9 mouse cellular contexts compared by ENCODE assay signal in the genomic region with DNA sequence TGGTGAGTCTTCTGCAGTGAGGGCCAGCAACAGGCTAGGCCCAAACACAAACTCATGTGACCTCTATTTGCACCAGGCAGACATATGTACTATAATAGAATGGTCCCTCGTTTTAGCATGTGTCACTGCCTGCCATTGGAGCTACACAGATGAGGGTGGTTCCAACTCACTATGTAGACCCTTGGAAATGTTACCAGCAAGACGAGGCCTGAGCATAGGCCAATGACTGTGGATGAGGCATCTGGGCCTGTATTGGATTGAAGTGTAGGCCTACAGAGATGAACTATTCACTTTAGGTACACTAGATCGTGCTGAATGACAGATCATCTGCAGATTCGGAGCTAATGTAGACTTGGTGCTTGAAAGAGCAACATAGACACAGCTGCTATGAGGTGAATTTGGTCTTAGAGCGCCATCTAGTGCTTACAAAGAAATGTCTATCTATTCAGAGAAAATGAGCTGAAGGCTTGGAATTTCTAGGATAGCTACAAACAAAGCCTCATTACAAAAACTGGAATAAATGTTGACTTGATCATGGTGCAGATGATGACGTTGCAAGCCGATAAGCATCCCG.
A peak's percentile ranks its signal among the peaks of the same experiment; 100 is the strongest.
DNase-seq lines count a peak whose midpoint lies in the region; ATAC-seq and TF ChIP-seq lines count a peak whose summit lies in the region.
"Had no signal": no experiment of that assay in that cellular context is flagged by ENCODE, and none has a peak within 500 bp of the region (broad histone marks: within the 10 kb centered on the region; RNA-seq: fewer than 3 reads in every experiment).

No protein-coding gene starts in this region.

- 45% methylated on average over 8 of the region's 8 CpGs for WGBS in kidney, embryonic 16.5 days
- WGBS in kidney, embryonic 15.5 days = 47% methylated on average over 8 of the region's 8 CpGs
- 41% methylated on average over 8 of the region's 8 CpGs for WGBS in forebrain, postnatal 0 days

- peak; percentile 42 for DNase-seq in ES-CJ7 (ENCODE audit: low read depth, low spot score)
- peak; percentile 61 for DNase-seq in forebrain, postnatal 0 days
- no peak for DNase-seq in testis, postnatal 14 days (ENCODE audit: low spot score)

- no peak overlapping the region for H3K4me2 ChIP-seq in kidney, embryonic 16.5 days (replicated peaks; ENCODE audit: low read depth, low read length)
- no peak overlapping the region for H3K4me2 ChIP-seq in kidney, embryonic 15.5 days
- no peak overlapping the region for H3K4me2 ChIP-seq in forebrain, postnatal 0 days (ENCODE audit: low read depth)
- H3K4me2 ChIP-seq: heart, embryonic 13.5 days had no signal

- H3K27ac ChIP-seq in kidney, embryonic 16.5 days (ENCODE audit: low read length) = no peak overlapping the region
- H3K27ac ChIP-seq in kidney, embryonic 15.5 days = no peak overlapping the region
- H3K27ac ChIP-seq in forebrain, postnatal 0 days (ENCODE audit: low read depth, low read length) = no peak overlapping the region
- H3K27ac ChIP-seq: heart, embryonic 13.5 days had no signal

- H3K36me3 ChIP-seq in kidney, embryonic 16.5 days (ENCODE audit: insufficient read depth, low read length) = no peaks in the 10 kb centered on the region
- H3K36me3 ChIP-seq in kidney, embryonic 15.5 days = no peaks in the 10 kb centered on the region
- H3K36me3 ChIP-seq in forebrain, postnatal 0 days (ENCODE audit: insufficient read depth) = no peaks in the 10 kb centered on the region
- H3K36me3 ChIP-seq: heart, embryonic 13.5 days had no signal

- no peak overlapping the region for H3K9ac ChIP-seq in kidney, embryonic 16.5 days (replicated peaks; ENCODE audit: low read length)
- H3K9ac ChIP-seq in kidney, embryonic 15.5 days = no peak overlapping the region
- H3K9ac ChIP-seq in forebrain, postnatal 0 days = no peak overlapping the region
- H3K9ac ChIP-seq: heart, embryonic 13.5 days had no signal

- no peaks in the 10 kb centered on the region for H3K4me1 ChIP-seq in kidney, embryonic 16.5 days (ENCODE audit: insufficient read depth, low read length)
- no peaks in the 10 kb centered on the region for H3K4me1 ChIP-seq in kidney, embryonic 15.5 days
- H3K4me1 ChIP-seq in forebrain, postnatal 0 days (ENCODE audit: insufficient read depth) = no peaks in the 10 kb centered on the region
- H3K4me1 ChIP-seq: heart, embryonic 13.5 days had no signal

- TF ChIP-seq CTCF in forebrain, postnatal 0 days (IDR thresholded peaks at IDR 0.05; ENCODE audit: low read depth) = peak; percentile 61

- H3K4me3 ChIP-seq in kidney, embryonic 16.5 days (ENCODE audit: low read length) = no peak overlapping the region
- no peak overlapping the region for H3K4me3 ChIP-seq in kidney, embryonic 15.5 days (replicated peaks)
- H3K4me3 ChIP-seq in forebrain, postnatal 0 days (ENCODE audit: low read depth, low read length) = no peak overlapping the region
- H3K4me3 ChIP-seq: heart, embryonic 13.5 days had no signal

- peak; percentile 61; the same call in 1 of the 2 replicates for ATAC-seq in kidney, embryonic 16.5 days (ENCODE audit: low FRiP score, low TSS enrichment)
- no peak for ATAC-seq in kidney, embryonic 15.5 days (replicated peaks; ENCODE audit: low FRiP score)
- peak; percentile 66 for ATAC-seq in activated CD4-positive, CD25-positive, alpha-beta regulatory T cell, adult 4 months
- peak; percentile 77 for ATAC-seq in forebrain, postnatal 0 days
- peak; percentile 82 for ATAC-seq in megakaryocyte progenitor cell, adult 5-6 weeks (replicated peaks; ENCODE audit: poor library complexity)
- ATAC-seq in monocyte, adult 5-6 weeks (replicated peaks; ENCODE audit: insufficient number of reproducible peaks, low FRiP score, low TSS enrichment, poor library complexity, severe bottlenecking) = no peak

- H3K9me3 ChIP-seq in kidney, embryonic 16.5 days (ENCODE audit: low read length) = no peaks in the 10 kb centered on the region
- no peaks in the 10 kb centered on the region for H3K9me3 ChIP-seq in kidney, embryonic 15.5 days (replicated peaks)
- no peaks in the 10 kb centered on the region for H3K9me3 ChIP-seq in forebrain, postnatal 0 days (ENCODE audit: low read length)
- H3K9me3 ChIP-seq: heart, embryonic 13.5 days had no signal

- H3K27me3 ChIP-seq in kidney, embryonic 16.5 days (ENCODE audit: insufficient read depth, low read length) = no peaks in the 10 kb centered on the region
- H3K27me3 ChIP-seq in kidney, embryonic 15.5 days = no peaks in the 10 kb centered on the region
- H3K27me3 ChIP-seq in forebrain, postnatal 0 days (ENCODE audit: insufficient read depth, low read length) = no peaks in the 10 kb centered on the region
- H3K27me3 ChIP-seq: heart, embryonic 13.5 days had no signal

Comparison
In these comparisons a context has a peak if more than half of its experiments do, and no peak if none do; other contexts are left out.
1. ATAC-seq: peak in kidney, embryonic 16.5 days (single experiment), activated CD4-positive, CD25-positive, alpha-beta regulatory T cell, adult 4 months (single experiment), forebrain, postnatal 0 days (single experiment) and megakaryocyte progenitor cell, adult 5-6 weeks (single experiment); none in kidney, embryonic 15.5 days (single experiment) and monocyte, adult 5-6 weeks (single experiment).